Mouse (Mus musculus) T-helper 2 cell (primary cell): ENCODE results near the gene Robo2.

Experiments
- in situ Hi-C: fragments of 300-600 bp; cut with MboI, MseI; formaldehyde crosslinking; loops from one replicate; pipeline ENCODE4 v1.15.1; 2025; ENCODE audit warnings: high pct_unique_total_duplicates

Gene Robo2

DNA sequence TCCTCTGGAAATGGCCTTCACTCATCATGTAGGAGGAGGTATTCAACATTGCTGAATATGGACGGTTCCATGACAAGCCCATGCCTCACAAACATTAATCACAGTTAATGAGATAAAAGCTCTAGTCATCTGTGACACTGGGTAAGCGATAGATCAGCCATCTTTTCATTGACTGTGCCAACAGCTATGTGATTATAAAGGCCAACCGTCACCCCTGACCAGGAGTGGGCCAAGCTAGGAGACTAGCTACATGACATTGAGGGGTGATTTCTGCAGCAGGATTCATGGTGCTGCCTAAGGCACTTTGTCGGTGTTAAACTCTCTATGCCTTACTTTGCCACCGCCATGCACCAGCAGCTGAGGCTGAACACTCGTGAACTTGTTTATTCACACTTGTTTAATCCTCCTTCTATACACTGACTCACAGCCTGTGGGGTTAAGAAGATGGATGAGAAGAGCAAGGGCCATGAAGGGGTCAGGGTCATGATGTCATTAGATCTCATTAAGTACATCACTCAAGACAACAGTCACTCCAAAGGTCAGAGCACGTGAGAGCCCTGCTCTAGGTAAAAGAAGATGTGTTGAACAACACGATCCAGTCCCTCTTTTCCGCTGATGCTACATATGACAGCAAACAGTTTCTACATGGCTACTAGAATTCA lies 72.5 kb downstream of the Robo2 start:
- in situ Hi-C loops, result no loop called here

DNA sequence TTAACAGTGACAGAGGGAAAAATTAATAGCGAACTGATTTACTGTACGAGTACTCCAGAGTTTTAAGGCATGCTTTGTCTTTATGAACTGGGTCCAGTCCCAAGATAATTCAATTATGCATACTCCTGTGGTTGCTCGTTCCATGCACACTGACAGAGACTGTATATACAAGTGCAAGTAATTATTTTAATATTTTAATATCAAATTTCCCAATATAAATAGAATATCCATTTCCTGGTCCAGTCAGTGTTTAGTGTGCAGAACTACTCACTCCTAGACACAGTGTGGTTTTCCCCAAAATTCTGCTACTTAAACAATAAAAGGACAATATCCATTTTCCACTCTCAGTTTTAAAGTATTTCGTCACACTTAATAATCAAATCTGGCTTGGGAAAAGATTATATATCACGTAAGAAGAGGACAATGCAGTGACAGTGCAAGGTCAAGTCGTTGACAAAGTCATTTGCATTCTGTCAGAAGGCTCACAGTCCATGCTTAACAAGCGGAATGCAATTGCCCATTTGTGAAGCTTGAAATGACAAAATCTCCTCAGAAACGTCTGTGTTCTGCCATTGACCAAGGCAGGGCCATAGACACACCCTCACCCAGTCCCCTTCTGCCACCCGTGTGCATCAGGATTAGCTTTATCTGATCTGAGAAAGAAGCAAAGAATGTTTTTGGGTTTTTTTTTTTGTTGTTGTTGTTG lies 89.8 kb downstream of the Robo2 start:
- in situ Hi-C loops, result no loop called here

DNA sequence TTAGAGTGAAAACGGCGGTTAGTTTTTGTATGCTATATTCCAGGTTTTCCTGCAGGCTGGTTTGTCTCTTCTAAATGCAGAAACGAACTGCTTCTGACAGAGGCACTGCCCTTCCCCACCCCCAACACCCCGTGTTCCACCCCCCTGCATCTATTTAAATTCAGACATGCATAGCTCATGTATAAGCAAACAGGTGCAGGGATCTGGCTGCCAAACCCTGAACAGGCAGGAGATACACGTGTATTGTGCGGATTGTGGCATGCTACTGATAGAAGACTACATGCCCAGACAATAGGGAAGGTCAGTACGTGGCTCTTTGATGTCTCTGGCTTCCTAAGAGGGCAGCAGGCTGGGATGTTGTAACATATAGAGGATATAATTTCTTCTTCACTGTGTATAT lies 95.5 kb downstream of the Robo2 start:
- in situ Hi-C loops, result no loop called here

DNA sequence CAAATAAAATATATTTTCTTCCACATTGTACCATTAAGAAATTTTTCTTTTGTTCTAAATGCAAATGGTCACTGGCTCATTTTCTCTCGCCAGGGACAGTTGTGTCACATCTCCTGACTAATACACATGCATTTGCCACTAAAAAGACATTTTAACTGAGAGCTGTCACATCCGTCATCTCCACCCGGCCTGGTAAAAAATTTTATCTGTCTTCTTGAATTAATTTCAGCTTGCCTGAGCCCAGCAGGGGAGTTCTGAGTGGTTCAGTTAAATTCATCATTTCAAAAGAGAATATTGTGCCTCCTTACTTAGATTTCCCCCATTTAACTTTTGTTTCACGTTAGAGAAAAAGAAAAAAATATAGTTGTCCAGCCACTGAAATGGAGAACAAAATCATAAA lies 98.4 kb downstream of the Robo2 start:
- in situ Hi-C loops, result no loop called here

DNA sequence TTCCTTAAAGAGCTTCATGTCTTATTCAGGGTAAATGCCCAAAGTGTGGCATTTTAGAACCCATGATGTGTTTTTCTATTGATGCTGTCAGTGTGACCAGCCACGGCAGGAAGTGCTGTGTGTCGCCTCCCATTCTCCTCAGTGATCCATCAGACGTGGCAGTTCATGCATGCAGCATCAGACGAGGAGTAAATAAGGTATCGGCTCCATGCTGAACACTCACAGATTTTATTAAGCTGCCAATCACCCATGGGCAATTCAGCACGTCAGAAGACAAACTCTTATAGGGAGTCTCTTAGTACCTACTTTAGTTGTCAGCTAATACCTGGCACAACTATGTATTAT lies 104.1 kb downstream of the Robo2 start:
- in situ Hi-C loops, result no loop called here

DNA sequence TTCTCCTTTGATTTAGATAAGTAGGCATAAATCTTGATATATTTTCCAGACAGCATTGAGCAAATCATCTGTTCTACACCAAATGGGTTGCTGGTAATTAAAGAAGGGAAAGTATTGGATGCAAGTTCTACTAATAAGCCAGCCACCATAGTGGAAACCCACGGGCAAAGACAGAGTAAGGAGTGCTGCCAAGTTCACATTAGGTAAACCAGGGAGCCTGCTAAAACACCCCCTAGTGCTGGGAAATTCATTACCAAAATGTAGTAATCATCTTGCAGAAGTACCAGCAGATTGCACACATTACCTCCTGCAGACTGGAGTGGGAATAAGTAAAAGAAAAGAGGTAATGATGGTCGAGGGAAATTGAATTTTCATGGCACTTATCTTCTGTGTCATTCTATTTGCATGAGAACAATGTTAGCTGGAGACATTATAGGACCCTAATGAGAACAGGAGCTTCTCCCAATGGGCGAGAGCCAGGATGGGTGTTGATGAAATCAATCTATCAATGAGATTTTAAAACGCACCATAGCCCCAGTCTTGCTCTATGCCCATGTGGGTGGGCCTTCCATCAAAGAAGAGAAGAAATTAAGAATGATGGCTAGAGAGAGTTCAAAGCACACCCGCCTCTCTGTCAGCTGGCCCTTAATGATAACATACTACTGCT lies 104.6 kb downstream of the Robo2 start:
- in situ Hi-C loops, result no loop called here

DNA sequence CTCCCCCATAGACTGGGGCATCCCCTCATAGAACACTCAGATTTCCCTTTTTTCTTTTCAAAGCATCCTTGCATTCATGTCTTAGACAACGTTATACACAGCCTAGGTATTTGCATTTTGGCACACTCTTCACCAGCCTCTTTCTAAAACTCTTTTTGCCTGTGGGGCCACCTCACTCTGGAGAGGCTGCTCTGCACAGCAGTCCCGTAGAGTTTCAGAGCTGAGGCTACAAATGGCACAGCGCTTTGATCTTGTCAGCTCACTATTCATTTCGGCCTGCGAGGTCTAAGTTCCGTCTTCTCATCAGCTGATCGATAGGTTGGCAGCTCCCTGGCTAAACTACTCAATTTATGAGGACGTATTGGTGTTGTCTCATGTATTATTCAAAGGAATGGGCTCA lies 123.7 kb downstream of the Robo2 start:
- in situ Hi-C loops, result no loop called here

DNA sequence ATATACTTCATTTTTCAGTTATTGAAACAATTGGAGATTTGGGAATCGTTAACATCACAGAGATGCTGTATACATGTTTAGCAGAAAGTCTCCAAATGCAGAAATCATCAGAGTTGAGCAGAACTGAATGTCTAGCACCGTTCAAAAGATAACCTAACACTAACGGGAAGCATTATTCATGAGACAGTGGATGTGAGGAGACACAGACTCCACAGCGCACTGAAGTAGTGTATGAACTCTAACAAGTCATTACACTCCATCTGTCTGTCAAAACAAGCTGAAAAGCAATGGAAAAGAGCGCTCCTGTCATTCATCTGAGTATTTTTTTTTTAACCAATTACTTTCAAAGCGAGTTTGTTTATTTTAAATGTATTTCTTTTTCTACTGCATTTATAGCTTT lies 129.1 kb downstream of the Robo2 start:
- in situ Hi-C loops, result no loop called here

DNA sequence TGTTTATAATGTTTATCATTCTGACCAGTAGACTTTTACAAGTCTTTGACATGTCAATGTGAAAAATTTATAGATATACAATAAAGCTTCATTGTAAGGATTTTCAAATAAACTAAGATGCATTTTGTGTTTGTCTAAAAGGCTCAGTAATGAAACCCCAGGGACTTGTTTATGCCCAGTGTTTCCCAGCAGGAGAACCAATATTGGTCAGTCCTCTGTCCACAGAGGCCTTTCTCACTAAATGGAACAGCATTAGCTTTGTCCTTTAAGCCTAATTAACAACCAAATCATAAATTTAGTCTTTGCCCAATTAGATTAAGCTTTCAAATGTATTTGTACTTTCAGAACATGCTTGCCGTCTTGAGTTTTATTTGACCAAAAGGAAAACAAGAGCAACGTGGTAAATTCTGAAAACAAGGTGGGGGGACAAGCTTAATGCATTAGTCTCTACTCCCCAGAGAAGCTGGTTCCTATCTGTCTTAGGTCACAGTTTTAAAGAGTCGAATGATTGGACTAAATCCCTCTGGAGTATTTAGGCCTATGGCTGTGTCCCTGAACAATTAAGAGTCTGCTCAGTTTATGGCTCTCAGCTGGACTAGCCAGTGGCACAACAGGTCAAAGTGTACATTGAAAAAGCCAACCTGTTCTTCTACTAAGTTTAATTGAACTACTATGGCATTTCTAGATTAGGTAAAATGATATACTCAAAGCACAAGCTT lies 134.6 kb downstream of the Robo2 start:
- in situ Hi-C loops, result no loop called here

DNA sequence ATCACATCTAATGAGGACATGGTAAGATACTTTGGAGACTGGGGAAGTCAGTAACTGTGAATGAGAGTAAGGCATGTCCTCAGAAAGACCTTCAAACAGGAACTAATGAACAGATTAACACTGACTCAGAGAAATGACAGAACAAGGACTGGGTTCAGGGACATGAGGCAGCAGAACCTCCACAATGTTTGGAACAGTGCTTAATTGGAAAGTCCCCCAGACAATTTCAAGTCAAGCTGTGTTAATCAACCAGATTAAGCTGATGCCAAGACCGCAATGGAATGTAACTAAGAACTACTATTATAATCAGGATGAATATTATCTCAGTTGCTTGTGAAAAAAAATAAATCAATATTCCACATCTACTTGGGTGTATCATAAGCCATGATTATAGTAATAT lies 137.0 kb downstream of the Robo2 start:
- in situ Hi-C loops, result no loop called here

DNA sequence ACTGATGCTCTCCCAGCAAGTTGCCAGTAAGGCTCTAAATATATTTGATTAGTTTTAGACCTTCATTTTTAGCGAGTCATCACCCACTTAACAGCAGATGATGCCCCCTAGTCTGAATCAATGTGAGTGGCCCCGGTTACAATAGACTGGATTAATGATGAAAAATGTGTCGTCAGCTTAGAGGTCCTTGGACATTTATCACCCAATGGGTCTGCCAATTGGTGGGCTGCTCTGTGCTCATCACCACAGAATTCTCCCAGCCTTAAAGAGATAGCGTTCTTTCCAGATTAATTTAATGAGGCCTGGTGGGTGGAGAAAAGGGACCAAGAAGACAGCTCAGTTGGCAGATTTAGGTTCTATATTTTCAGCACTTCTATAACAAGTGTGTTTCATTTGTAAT lies 138.6 kb downstream of the Robo2 start:
- in situ Hi-C loops, result no loop called here

DNA sequence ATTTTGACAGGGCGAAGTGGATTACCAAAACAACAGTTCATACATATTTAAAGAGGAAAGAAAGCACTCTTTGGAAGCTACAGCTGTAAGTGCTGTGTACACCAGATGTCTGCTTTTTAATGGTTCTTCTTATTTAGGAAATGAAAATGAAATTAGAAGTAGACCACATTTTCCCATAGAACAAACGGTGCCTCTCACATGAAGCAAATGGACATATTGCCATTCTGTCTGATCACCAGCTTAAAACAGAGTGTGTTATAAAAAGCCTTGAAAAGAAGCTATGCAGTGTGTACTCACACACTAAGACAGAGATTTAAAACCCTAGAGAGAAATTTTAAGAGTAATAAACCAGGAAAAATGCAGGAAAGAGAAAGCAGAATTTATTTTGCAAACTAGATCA lies 153.4 kb downstream of the Robo2 start:
- in situ Hi-C loops, result no loop called here

DNA sequence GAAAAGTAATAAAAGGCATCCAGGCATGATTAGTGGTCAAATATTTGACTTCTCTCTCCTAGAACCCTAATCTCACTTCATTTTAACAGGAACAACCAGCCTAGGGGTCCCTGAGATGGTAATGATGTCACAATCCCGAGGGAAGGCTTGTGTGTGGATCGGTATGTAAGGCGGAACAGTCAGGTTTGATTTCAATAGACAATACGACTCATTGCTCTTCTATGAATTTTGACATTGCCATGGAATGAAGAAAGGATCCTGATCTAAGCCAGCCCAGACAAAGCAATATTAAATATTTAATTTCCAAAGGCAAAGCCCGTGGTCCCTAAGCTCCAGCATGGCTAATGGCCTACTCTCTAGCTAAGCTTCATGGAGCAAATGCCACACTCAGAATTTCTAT lies 167.2 kb downstream of the Robo2 start:
- in situ Hi-C loops, result no loop called here

DNA sequence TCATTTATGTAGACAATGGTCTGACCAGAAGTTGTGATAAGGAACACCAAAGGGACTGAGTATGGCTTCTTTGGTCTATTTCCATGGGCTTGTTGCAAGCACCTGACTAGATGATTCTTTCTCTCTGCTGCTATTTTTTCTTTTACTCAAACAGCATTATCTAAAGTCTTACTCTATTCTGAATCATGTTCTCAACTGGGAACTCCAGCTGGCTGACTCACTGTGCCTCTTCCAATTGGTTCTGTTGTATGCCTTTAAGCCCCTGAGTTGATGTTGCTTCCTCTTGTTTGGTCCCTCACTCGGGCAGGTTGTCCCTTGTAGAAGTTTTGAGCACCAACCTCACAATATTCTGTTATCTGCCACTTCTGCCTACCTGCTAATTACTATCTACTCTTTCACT lies 170.1 kb downstream of the Robo2 start:
- in situ Hi-C loops, result no loop called here

DNA sequence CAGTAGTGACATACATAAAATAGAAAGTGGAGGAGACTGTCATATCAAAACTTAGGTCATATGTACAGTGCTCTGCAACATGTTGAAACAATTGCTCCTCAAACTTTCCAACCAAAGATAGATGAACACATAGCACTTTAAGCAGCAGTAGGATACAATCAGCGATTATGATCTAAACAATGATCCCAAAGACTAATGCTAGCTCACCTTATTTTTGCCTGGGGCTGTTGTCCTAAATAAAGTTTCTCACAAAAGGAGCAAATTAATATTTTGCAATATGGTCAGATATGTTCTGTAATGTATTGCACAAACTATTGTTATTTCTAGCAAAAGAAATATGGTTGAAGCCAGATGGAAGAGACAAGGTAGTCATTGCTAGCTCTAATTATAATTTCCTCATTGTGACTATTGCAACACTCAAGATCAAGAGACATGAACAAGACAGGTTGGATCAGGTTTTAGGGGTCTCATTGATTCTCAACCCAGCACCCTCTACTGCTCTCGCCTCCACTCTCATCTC lies 174.2 kb downstream of the Robo2 start:
- in situ Hi-C loops, result no loop called here

DNA sequence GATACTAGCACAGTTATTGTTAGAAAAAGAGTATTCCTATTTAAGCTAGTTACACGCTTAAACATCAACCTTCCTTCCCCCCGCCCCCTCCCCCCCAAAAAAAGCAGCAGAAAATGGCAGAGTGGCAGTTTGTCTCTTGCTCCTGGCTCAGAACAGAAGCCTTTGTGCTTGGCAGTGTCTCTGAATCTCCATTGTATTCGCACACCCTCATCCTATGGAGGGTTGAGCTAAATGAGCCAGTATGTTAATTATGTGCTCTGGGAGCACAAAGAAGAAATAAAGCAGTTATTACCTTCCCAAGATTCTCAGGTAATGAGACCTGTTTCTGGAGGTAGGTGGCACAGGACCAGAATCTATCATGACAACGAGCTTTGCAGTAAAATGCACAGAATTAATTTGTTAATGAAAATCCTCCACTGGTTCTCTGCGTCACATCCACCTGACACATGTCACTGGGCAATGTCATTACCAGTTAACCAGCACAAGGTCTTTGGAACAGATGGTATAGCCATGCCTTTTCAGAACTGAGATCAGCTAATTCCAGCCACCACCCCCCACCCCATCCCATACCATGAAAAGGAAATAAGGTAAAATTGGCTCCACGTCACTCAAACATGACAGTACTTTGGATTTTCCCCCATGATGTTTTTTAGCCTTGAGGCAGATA lies 177.1 kb downstream of the Robo2 start:
- in situ Hi-C loops, result no loop called here

DNA sequence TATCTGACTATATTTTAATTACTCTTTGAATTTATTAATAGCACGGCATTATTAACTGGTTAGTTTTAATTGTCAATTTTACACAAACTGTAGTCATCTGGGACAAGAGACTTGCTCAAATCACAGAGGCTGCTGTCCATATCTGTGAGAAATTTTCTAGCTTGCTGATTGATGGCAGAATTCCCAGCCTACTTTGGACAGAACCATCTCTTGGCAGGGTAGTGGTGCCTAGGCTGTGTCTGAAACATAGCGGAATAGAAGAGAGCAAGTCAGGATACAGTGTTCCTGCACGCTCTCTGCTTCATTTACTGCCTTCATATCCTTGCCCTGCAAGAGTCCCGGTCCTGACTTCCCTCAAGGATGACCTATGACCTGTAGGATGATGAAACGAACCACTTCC lies 178.0 kb downstream of the Robo2 start:
- in situ Hi-C loops, result no loop called here

DNA sequence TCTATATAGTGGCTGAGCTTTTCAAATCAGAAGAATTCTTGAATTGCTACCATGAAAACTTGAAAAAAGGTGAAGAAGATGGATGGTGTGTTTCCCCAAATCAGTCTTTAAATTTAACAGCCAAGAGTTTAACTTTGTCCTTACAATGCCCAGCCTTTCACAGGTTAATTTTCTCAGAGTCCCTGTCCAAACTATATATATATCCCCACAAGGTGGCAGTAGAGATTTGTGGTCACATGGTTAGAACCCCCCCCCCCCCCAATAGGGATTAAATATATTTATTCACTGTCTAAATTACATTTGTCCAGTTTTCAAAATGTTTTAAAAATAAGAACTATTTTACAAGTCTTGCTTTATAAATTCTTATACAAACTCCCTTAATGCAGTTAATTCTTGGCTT lies 184.3 kb downstream of the Robo2 start:
- in situ Hi-C loops, result no loop called here

DNA sequence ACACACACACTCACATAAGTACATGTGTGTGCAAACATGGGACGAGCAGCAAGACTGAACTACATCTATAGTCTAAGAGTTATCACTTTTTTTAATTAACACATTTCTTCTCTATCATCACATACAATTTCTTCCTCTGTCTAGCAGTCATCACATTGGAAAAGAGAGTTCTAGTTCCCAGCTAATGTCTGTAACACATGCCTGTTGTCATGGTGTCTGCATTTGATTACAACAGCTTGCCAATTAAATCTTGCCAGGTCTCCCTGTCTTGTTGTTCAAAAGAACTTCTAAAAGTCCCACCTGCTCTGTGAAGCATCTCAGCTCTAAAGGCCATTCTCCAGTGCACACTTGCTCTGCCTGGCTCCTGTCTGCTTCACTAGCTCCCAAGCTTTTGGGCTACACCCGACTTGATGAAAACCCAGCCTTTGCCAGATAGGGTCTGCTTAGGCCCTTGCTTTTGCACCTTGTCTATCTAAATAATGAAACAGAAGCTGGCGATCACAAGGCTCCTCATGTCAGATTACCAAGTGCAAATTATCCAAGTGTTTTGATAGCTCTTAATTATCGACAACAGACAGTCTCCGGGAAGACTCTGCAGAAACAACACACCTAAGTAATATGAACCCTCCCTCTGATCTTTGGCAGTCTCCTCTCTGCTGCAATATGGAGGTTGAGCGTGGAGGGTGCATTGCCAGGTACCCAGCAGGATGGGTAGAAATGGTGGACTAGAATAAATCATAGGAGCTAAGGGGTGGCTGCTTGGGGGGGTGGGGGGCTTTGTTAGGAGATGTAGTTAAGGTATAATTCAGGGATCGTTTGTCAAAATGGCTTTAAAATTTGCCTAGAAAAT lies 186.0 kb downstream of the Robo2 start:
- in situ Hi-C loops, result no loop called here

DNA sequence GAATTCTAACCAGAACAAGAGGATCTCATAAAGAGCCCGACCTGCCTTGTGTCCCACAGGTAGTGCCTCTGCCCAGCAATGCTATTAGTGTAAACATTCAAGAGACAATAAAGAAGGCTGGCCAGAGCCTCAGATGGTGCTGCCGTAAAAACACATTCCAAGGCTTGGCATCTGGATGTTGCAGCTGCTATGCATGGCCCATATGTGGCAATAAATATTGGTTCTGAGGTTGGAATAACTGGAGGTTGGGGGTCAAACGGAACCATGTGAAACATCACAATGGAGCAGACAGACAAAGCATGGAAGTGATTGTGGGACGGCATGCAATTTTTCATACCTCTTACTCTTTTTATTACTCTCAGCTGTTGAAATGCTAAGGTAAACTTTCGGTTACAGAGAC lies 189.1 kb downstream of the Robo2 start:
- in situ Hi-C loops, result no loop called here

DNA sequence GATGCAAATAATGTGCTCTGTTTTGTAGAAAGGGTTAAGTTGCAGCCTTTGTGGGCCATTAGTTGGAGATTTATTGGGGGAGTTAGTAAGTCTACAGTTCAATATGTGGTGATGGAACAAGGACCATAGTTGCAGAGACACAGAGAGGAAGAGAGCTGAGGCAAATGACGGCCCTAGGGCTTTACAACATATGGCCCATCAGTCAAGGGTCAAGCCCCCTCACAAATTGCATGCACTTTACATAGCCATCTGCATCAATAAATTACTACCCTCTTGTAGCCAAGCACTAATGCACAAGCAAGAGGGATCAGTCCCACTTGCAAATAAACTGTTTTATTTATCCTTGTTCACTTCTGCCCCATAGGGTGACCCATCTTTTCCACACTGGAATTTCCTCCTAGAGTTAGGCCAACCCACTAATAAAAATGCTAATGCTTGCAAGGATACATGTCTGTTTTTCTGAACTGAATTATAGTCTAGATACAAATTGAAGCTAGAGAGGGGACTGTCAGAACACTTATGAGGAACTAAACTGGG lies 194.7 kb downstream of the Robo2 start:
- in situ Hi-C loops, result no loop called here
